Comparison of ENCODE assay signal across 7 mouse cellular contexts in genomic region chr9:46014251-46014681, GRCm38 (mm10). TPM values are rescaled to one million over a fixed set of nuclear protein-coding genes. Genes with fewer than 3 reads are reported as not detected.
DNase-seq lines count a peak whose midpoint lies in the region; ATAC-seq lines count a peak whose summit lies in the region.

No protein-coding gene starts in this region.

- intact Hi-C loops in left cerebral cortex, postnatal 14 days (cut with DNase I), result no loop called here

- H3K4me2 ChIP-seq in forebrain, embryonic 14.5 days (ENCODE audit: low read length), result peak overlapping the region; percentile 80
- H3K4me2 ChIP-seq in hindbrain, embryonic 12.5 days (replicated peaks), result peak overlapping the region; percentile 82

- H3K4me1 ChIP-seq in brown adipose tissue, adult 24 weeks (ENCODE audit: control insufficient read depth, insufficient read depth, insufficient read length, low read length), result peaks cover 15% of the 10 kb centered on the region
- H3K4me1 ChIP-seq in forebrain, embryonic 14.5 days (ENCODE audit: control insufficient read depth, insufficient read depth, low read length), result peaks cover 33% of the 10 kb centered on the region
- H3K4me1 ChIP-seq in hindbrain, embryonic 12.5 days, result peaks cover 45% of the 10 kb centered on the region
- peaks cover 75% of the 10 kb centered on the region for H3K4me1 ChIP-seq in megakaryocyte, embryonic 14.5 days

- 2% methylated on average over 10 of the region's 10 CpGs for WGBS in forebrain, embryonic 14.5 days
- WGBS in hindbrain, embryonic 12.5 days, result 3% methylated on average over 10 of the region's 10 CpGs

- no peaks in the 10 kb centered on the region; the same call in 1 of the 2 replicates for H3K36me3 ChIP-seq in forebrain, embryonic 14.5 days (ENCODE audit: control insufficient read depth, insufficient read depth, low read length)
- H3K36me3 ChIP-seq in hindbrain, embryonic 12.5 days, result 0 out of 2 replicates have a peak, but pooled peaks cover 4% of the 10 kb centered on the region
- peaks cover 30% of the 10 kb centered on the region for H3K36me3 ChIP-seq in megakaryocyte, embryonic 14.5 days (replicated peaks; ENCODE audit: low read length)

- H3K9me3 ChIP-seq in forebrain, embryonic 14.5 days (replicated peaks; ENCODE audit: control insufficient read depth, low read length), result no peaks in the 10 kb centered on the region
- H3K9me3 ChIP-seq in hindbrain, embryonic 12.5 days (replicated peaks), result no peaks in the 10 kb centered on the region
- no peaks in the 10 kb centered on the region for H3K9me3 ChIP-seq in megakaryocyte, embryonic 14.5 days

- H3K4me3 ChIP-seq in brown adipose tissue, adult 24 weeks (ENCODE audit: insufficient read depth, low read depth, low read length), result peak overlapping the region; percentile 51
- H3K4me3 ChIP-seq in forebrain, embryonic 14.5 days (ENCODE audit: low read depth, low read length), result peak overlapping the region; percentile 95
- H3K4me3 ChIP-seq in hindbrain, embryonic 12.5 days, result peak overlapping the region; percentile 83
- peak overlapping the region; percentile 99 for H3K4me3 ChIP-seq in megakaryocyte, embryonic 14.5 days (replicated peaks)

- DNase-seq in Muller cell, postnatal 12 days (ENCODE audit: inconsistent ontology term), result peak; percentile 59
- DNase-seq in forebrain, embryonic 14.5 days (ENCODE audit: low spot score), result no peak
- DNase-seq in left cerebral cortex, postnatal 14 days (ENCODE audit: low spot score in 2 of 2), result peak; percentile 62 to 66
- DNase-seq in right cerebral cortex, postnatal 14 days, result peak; percentile 60

- no peaks in the 10 kb centered on the region for H3K27me3 ChIP-seq in forebrain, embryonic 14.5 days (replicated peaks; ENCODE audit: control insufficient read depth, insufficient read depth, low read length)
- H3K27me3 ChIP-seq in hindbrain, embryonic 12.5 days, result no peaks in the 10 kb centered on the region
- no peaks in the 10 kb centered on the region for H3K27me3 ChIP-seq in megakaryocyte, embryonic 14.5 days (replicated peaks)

- ATAC-seq in forebrain, embryonic 14.5 days, result no peak
- no peak for ATAC-seq in hindbrain, embryonic 12.5 days (ENCODE audit: low FRiP score)

- H3K27ac ChIP-seq in brown adipose tissue, adult 24 weeks (replicated peaks; ENCODE audit: low read depth, low read length), result peak overlapping the region; percentile 59
- no peak overlapping the region for H3K27ac ChIP-seq in forebrain, embryonic 14.5 days (ENCODE audit: low read depth, low read length)
- no peak overlapping the region for H3K27ac ChIP-seq in hindbrain, embryonic 12.5 days

- peak overlapping the region; percentile 97 for H3K9ac ChIP-seq in forebrain, embryonic 14.5 days (ENCODE audit: low read length)
- peak overlapping the region; percentile 32; the same call in 1 of the 2 replicates for H3K9ac ChIP-seq in hindbrain, embryonic 12.5 days

RNA-seq across cellular contexts. Expression of gene Sik3, which starts 1.6 kb away (rescaled TPM):
- polyA plus RNA-seq in brown adipose tissue, adult 24 weeks (2012; ENCODE audit: insufficient read depth, insufficient read length, missing spikeins), result 14.9 and 16.1 TPM in 2 replicates
- 5.0 and 5.7 TPM in 2 replicates for polyA plus RNA-seq in forebrain, embryonic 14.5 days (2014; fragmentation: Nextera tagmentation; extraction: Ambion mirVana)
- 13.9 and 14.7 TPM in 2 replicates for polyA plus RNA-seq in hindbrain, embryonic 12.5 days (2016; fragmentation: Nextera tagmentation; extraction: Ambion mirVana)
- 100 to 1,000 TPM in 1 of 2 experiments, 10 to 100 TPM in 1; 95.0 to 103 TPM for total RNA-seq in left cerebral cortex, postnatal 14 days (2021)
- polyA plus RNA-seq in megakaryocyte, embryonic 14.5 days (2012; ENCODE audit: insufficient read depth, low replicate concordance), result 14.0 and 17.3 TPM in 2 replicates

RNA-seq across cellular contexts. Expression of gene Pafah1b2, which starts 1.8 kb away (rescaled TPM):
- 27.8 and 43.8 TPM in 2 replicates for polyA plus RNA-seq in brown adipose tissue, adult 24 weeks (2012; ENCODE audit: insufficient read depth, insufficient read length, missing spikeins)
- polyA plus RNA-seq in forebrain, embryonic 14.5 days (2014; fragmentation: Nextera tagmentation; extraction: Ambion mirVana), result 314 and 359 TPM in 2 replicates
- polyA plus RNA-seq in hindbrain, embryonic 12.5 days (2016; fragmentation: Nextera tagmentation; extraction: Ambion mirVana), result 290 and 303 TPM in 2 replicates
- total RNA-seq in left cerebral cortex, postnatal 14 days (2021), result 100 to 1,000 TPM; 212 to 230 TPM
- polyA plus RNA-seq in megakaryocyte, embryonic 14.5 days (2012; ENCODE audit: insufficient read depth, low replicate concordance), result 17.5 and 72.4 TPM in 2 replicates

RNA-seq across cellular contexts. Expression of gene Sidt2, which starts 59.2 kb away (rescaled TPM):
- 19.6 and 42.1 TPM in 2 replicates for polyA plus RNA-seq in brown adipose tissue, adult 24 weeks (2012; ENCODE audit: insufficient read depth, insufficient read length, missing spikeins)
- polyA plus RNA-seq in forebrain, embryonic 14.5 days (2014; fragmentation: Nextera tagmentation; extraction: Ambion mirVana), result 24.5 and 30.9 TPM in 2 replicates
- polyA plus RNA-seq in hindbrain, embryonic 12.5 days (2016; fragmentation: Nextera tagmentation; extraction: Ambion mirVana), result 43.2 and 46.4 TPM in 2 replicates
- 100 to 1,000 TPM; 112 to 116 TPM for total RNA-seq in left cerebral cortex, postnatal 14 days (2021)
- 9.5 and 30.5 TPM in 2 replicates for polyA plus RNA-seq in megakaryocyte, embryonic 14.5 days (2012; ENCODE audit: insufficient read depth, low replicate concordance)
